Mouse (Mus musculus) myocyte (in vitro differentiated cells): Measurements from ENCODE around the gene S100a13.

Source experiments
- CEBPB ChIP-seq: IDR thresholded peaks from 2 replicates; pipeline ENCODE4 v1.6.1; 2011; ENCODE audit warnings: mild to moderate bottlenecking, moderate library complexity; ENCODE audit not compliant: poor library complexity, insufficient read depth, severe bottlenecking
- E2F4 ChIP-seq: IDR thresholded peaks from one replicate; pipeline ENCODE4 v1.6.1; 2011; ENCODE audit warnings: mild to moderate bottlenecking, control low read depth, moderate library complexity; ENCODE audit not compliant: insufficient read depth
- MAX ChIP-seq: IDR thresholded peaks from one replicate; pipeline ENCODE4 v1.6.1; 2011; ENCODE audit warnings: low read depth, mild to moderate bottlenecking, control low read depth
- MYOG ChIP-seq, 3 experiments: IDR thresholded peaks; one replicate each; pipeline ENCODE4 v1.6.1; 2011; ENCODE audit warnings: control low read depth in 2 of 3, low read depth in 2 of 3, mild to moderate bottlenecking in 2 of 3; ENCODE audit not compliant: insufficient read length in 2 of 3, control insufficient read depth in 1 of 3, insufficient read depth in 1 of 3
- POLR2A ChIP-seq: IDR thresholded peaks from one replicate; pipeline ENCODE4 v1.6.1; 2011; ENCODE audit warnings: low read depth, mild to moderate bottlenecking, control low read depth, moderate library complexity; ENCODE audit not compliant: insufficient read length
- POLR2AphosphoS2 ChIP-seq: IDR thresholded peaks from one replicate; pipeline ENCODE4 v1.6.1; 2011; ENCODE audit warnings: low read depth, control low read depth; ENCODE audit not compliant: insufficient read length
- SRF ChIP-seq: IDR thresholded peaks from one replicate; pipeline ENCODE4 v1.6.1; 2011; ENCODE audit warnings: low read depth; ENCODE audit not compliant: control insufficient read depth, insufficient read length
- TCF3 ChIP-seq: IDR thresholded peaks from one replicate; pipeline ENCODE4 v1.6.1; 2011; ENCODE audit warnings: low read depth, control low read depth; ENCODE audit not compliant: insufficient read length
- USF1 ChIP-seq: IDR thresholded peaks from one replicate; pipeline ENCODE4 v1.6.1; 2011; ENCODE audit warnings: low read depth, mild to moderate bottlenecking, control low read depth, moderate library complexity

GRCm38 (mm10) chr3:90503444-90503843 lies 10.8 kb upstream of the S100a13 start:
- TF ChIP-seq POLR2A (no peak), E2F4 (no peak), POLR2AphosphoS2 (no peak), MAX (no peak), CEBPB (no peak), USF1 (no peak), MYOG (IDR thresholded peaks at IDR 0.05; ENCODE audit: control insufficient read depth in 1 of 3, insufficient read depth in 1 of 3, insufficient read length in 2 of 3, low read depth in 2 of 3) (no peak), TCF3 (no peak), SRF (no peak)
